Mouse (Mus musculus): Measurements from ENCODE around the gene Asb16. TPM values are rescaled to one million over a fixed set of nuclear protein-coding genes. Genes with fewer than 3 reads are reported as not detected.

Asb16 gene
- total RNA-seq (2021) (under 1 TPM; 0.12 to 0.45 TPM), polyA plus RNA-seq (2012; rRNA removed) (0.75 and 0.95 TPM in 2 replicates)
- long read RNA-seq, result 0 reads

GRCm38 (mm10) chr11:102268520-102269244 lies at the start of gene Asb16:
Gene Asb16 (plus strand): TSS chr11:102268743.
- DNase-seq, result no peak

GRCm38 (mm10) chr11:102218783-102219182 lies 49.8 kb upstream of the Asb16 start:
- DNase-seq, result peak; percentile 98

- DNase-seq, result peak; percentile 45
Measured at GRCm38 (mm10) chr11:102219247-102219993, 49.1 kb upstream of the Asb16 start.

GRCm38 (mm10) chr11:102219994-102220346 lies 48.6 kb upstream of the Asb16 start:
- DNase-seq, result peak; percentile 72

- DNase-seq, result peak; percentile 60
Measured at GRCm38 (mm10) chr11:102220451-102220850, 48.1 kb upstream of the Asb16 start.

GRCm38 (mm10) chr11:102221243-102221953 lies 47.1 kb upstream of the Asb16 start:
- no peak for DNase-seq

- peak; percentile 50 for DNase-seq
Measured at GRCm38 (mm10) chr11:102221954-102222351, 46.6 kb upstream of the Asb16 start.

- no peak for DNase-seq
Measured at GRCm38 (mm10) chr11:102223166-102223565, 45.4 kb upstream of the Asb16 start.

- peak; percentile 86 for DNase-seq
Measured at GRCm38 (mm10) chr11:102224686-102225085, 43.9 kb upstream of the Asb16 start.

- DNase-seq, result peak; percentile 50
Measured at GRCm38 (mm10) chr11:102225221-102225620, 43.3 kb upstream of the Asb16 start.

GRCm38 (mm10) chr11:102226067-102226978 lies 42.2 kb upstream of the Asb16 start:
- no peak for DNase-seq

GRCm38 (mm10) chr11:102227270-102228190 lies 41.0 kb upstream of the Asb16 start:
- DNase-seq, result no peak

- no peak for DNase-seq
Measured at GRCm38 (mm10) chr11:102228191-102228545, 40.4 kb upstream of the Asb16 start.

GRCm38 (mm10) chr11:102228646-102229268 lies 39.8 kb upstream of the Asb16 start:
- no peak for DNase-seq

GRCm38 (mm10) chr11:102229331-102229953 lies 39.1 kb upstream of the Asb16 start:
- peak; percentile 47 for DNase-seq

GRCm38 (mm10) chr11:102230006-102230741 lies 38.4 kb upstream of the Asb16 start, which contains the start of gene Hdac5:
Gene Hdac5 (minus strand): TSS chr11:102230166.
- peak; percentile 99 for DNase-seq

GRCm38 (mm10) chr11:102236022-102236421 lies 32.5 kb upstream of the Asb16 start:
- DNase-seq, result no peak

GRCm38 (mm10) chr11:102240636-102241035 lies 27.9 kb upstream of the Asb16 start:
- no peak for DNase-seq

- DNase-seq, result no peak
Measured at GRCm38 (mm10) chr11:102241246-102241645, 27.3 kb upstream of the Asb16 start.
